Mouse (Mus musculus): ENCODE results near the gene Gpr12.

DNA sequence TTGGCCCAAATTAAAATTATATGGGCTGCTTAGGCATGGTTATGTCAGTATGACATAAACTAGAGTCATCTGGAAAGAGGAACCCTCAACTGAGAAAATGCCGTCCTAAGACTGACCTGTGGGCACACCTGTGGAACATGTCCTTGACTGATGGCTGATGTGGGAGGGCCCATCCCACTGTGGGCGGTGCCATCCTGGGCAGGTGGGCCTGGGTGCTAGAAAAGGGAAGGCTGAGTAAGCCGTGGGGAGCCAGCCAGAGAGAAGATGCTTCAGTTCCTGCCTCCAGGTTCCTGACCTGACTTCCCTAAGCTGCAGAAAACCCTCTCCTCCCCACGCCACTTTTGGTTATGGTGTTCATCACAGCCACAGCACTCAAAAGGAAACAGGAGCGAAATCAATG is 21.2 kb upstream of the Gpr12 start:
- TF ChIP-seq CTCF (IDR thresholded peaks at IDR 0.05; ENCODE audit: low read depth) (no peak), EP300 (optimal IDR thresholded peaks at IDR 0.05) (no peak)
